Mouse (Mus musculus): Measurements from ENCODE around the gene Rpia. TPM values are rescaled to one million over a fixed set of nuclear protein-coding genes. Genes with fewer than 3 reads are reported as not detected.
A peak's percentile ranks its signal among the peaks of the same experiment; 100 is the strongest.
"Not testable (repeated sequence)": the region's sequence is repeated elsewhere in the genome, so short reads cannot be mapped to it uniquely, and the experiment has no call there.

The Rpia gene
- polyA plus RNA-seq (2016; fragmentation: Nextera tagmentation; extraction: Ambion mirVana) = 2.8 and 5.1 TPM in 2 replicates

- H3K27ac ChIP-seq = peak within 1 kb of the TSS; percentile 78
- H3K9me3 ChIP-seq = no peaks in the 10 kb centered on the region
- peaks cover 6% of the 10 kb centered on the region for H3K36me3 ChIP-seq (replicated peaks)
- 1% methylated on average over 62 of the region's 62 CpGs for WGBS
- peak; percentile 97 for ATAC-seq (ENCODE audit: low FRiP score)
- H3K4me3 ChIP-seq (replicated peaks) = peak within 1 kb of the TSS; percentile 78
- peak within 1 kb of the TSS; percentile 77 for H3K9ac ChIP-seq
- peaks cover 21% of the 10 kb centered on the region for H3K4me1 ChIP-seq
- peak within 1 kb of the TSS; percentile 76 for H3K4me2 ChIP-seq
- H3K27me3 ChIP-seq = no peaks in the 10 kb centered on the region
Observed at GRCm38 (mm10) chr6:70791824-70792535, at the start of gene Rpia. Gene Rpia, minus strand, starts transcription at chr6:70792232.

DNA sequence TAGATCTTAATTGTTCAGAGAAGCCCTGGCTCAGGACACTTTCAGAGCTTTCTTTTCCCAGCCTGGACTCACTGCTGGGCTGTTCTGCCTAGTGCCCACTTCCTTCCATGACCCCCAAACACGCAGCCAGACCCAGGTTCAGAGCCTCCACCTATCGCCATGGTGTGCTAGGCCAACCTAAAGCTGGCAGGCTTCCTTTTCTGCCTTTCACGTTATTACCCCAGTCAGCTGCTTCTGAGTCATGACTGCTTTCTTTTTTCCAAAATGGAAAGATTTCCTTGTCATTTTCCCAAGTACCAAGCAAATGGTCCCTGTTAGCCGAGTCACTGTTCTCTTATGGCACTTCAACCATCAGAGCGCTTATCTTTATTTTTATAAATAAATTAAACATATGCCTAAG is 48.2 kb upstream of the Rpia start:
- no peak for ATAC-seq (ENCODE audit: low FRiP score)
- Histone ChIP-seq H3K27ac (no peak overlapping the region), H3K9ac (no peak overlapping the region), H3K36me3 (replicated peaks) (no peaks in the 10 kb centered on the region), H3K4me2 (no peak overlapping the region), H3K4me1 (peaks cover 7% of the 10 kb centered on the region), H3K27me3 (no peaks in the 10 kb centered on the region), H3K9me3 (no peaks in the 10 kb centered on the region), H3K4me3 (replicated peaks) (no peak overlapping the region)
- 76% methylated on average over 5 of the region's 5 CpGs for WGBS

GRCm38 (mm10) chr6:70838532-70838931 is 46.5 kb upstream of the Rpia start:
- Histone ChIP-seq H3K9ac (no peak overlapping the region), H3K36me3 (replicated peaks) (no peaks in the 10 kb centered on the region), H3K4me3 (replicated peaks) (no peak overlapping the region), H3K9me3 (no peaks in the 10 kb centered on the region), H3K4me2 (no peak overlapping the region), H3K27me3 (no peaks in the 10 kb centered on the region), H3K27ac (no peak overlapping the region), H3K4me1 (peaks cover 4% of the 10 kb centered on the region; the same call in 1 of the 2 replicates)
- 52% methylated on average over 3 of the region's 3 CpGs for WGBS
- ATAC-seq (ENCODE audit: low FRiP score) = no peak

DNA sequence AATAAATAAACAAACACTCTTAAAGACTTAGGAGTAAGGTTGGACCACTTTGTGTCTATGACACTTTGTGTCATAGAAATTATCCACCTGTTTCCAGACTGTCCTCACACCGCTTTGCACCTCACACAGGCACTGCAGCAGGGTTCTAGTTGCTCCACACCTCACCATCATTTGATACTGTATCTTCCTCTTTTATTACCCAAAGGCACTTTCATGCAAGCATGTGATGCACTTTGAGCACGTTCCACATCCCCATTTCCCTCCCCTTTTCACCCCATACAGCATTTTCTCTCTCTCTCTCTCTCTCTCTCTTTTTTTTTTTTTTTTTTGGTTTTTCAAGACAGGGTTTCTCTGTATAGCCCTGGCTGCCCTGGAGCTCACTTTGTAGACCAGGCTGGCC is 45.3 kb upstream of the Rpia start:
- no peak for ATAC-seq (ENCODE audit: low FRiP score)
- no peaks in the 10 kb centered on the region for H3K27me3 ChIP-seq
- no peak overlapping the region for H3K27ac ChIP-seq
- WGBS = 85% methylated on average over 2 of the region's 2 CpGs
- H3K9me3 ChIP-seq = no peaks in the 10 kb centered on the region
- H3K36me3 ChIP-seq (replicated peaks) = no peaks in the 10 kb centered on the region
- H3K4me1 ChIP-seq = no peaks in the 10 kb centered on the region
- H3K4me3 ChIP-seq (replicated peaks) = no peak overlapping the region
- H3K4me2 ChIP-seq = no peak overlapping the region
- H3K9ac ChIP-seq = no peak overlapping the region

DNA sequence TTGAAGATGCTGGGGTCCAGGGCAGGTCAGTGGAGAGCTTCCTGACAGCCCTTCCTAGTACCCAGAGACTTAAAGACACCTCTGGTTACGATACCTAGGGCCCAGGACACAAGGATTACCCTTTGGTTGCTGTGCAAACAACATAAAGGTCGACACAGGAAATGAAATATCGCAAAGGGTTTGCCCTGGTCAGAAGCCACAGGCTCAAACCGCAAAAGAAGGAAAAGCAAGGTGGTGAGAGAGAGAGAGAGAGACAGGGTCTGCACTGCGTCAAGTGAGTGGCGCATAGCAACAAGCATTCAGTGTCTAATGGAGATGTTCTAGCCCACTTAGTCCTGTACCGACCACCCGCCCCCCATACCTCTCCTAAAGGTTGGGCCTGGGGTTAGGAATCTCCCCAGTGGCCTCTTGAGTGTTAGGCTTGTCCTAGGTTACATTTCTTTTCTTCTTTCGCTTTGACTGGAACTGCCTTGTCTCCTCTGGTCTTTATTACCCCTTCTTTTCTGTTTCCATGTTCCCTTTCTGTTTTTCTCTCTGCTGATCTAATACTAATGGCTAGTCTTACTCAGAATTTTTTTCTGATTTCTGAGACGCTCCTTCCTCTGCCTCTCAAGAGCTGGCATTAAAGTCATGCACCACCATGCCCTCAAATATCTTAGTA is 39.3 kb upstream of the Rpia start:
- no peak for ATAC-seq (ENCODE audit: low FRiP score)
- no peaks in the 10 kb centered on the region for H3K27me3 ChIP-seq
- no peak overlapping the region for H3K27ac ChIP-seq
- WGBS = 84% methylated on average over 10 of the region's 10 CpGs
- H3K4me1 ChIP-seq = no peaks in the 10 kb centered on the region
- no peaks in the 10 kb centered on the region for H3K9me3 ChIP-seq
- H3K4me2 ChIP-seq = no peak overlapping the region
- no peak overlapping the region for H3K9ac ChIP-seq
- no peak overlapping the region for H3K4me3 ChIP-seq (replicated peaks)
- H3K36me3 ChIP-seq (replicated peaks) = no peaks in the 10 kb centered on the region

DNA sequence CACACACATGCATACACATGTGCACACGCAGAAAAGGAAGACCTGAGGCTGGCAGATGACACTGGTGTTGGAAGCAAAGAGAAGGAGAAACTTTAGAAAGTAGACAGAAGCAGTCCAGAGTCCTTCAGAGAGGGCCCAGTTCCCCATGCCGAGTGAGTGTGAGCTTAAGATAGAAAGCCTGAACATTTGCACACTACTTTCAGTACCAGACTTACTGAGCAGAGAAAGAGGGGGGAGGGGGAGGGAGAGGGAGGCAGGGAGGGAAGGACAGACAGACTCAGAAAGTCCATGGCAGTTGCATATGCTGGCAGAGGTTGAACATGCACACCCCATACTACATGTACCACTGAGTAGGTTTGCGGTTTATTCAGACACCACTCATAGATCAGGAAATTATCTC is 38.5 kb upstream of the Rpia start:
- 87% methylated on average over 3 of the region's 3 CpGs for WGBS
- Histone ChIP-seq H3K9ac (no peak overlapping the region), H3K9me3 (no peaks in the 10 kb centered on the region), H3K4me2 (no peak overlapping the region), H3K4me3 (replicated peaks) (no peak overlapping the region), H3K27ac (no peak overlapping the region), H3K27me3 (no peaks in the 10 kb centered on the region), H3K36me3 (replicated peaks) (no peaks in the 10 kb centered on the region), H3K4me1 (no peaks in the 10 kb centered on the region)
- no peak for ATAC-seq (ENCODE audit: low FRiP score)

GRCm38 (mm10) chr6:70829451-70829850 is 37.4 kb upstream of the Rpia start:
- 68% methylated on average over 2 of the region's 2 CpGs for WGBS
- H3K27me3 ChIP-seq = no peaks in the 10 kb centered on the region
- 0 out of 2 replicates have a peak, but pooled peaks cover 5% of the 10 kb centered on the region for H3K4me1 ChIP-seq
- H3K27ac ChIP-seq = no peak overlapping the region
- no peak for ATAC-seq (ENCODE audit: low FRiP score)
- H3K36me3 ChIP-seq (replicated peaks) = no peaks in the 10 kb centered on the region
- H3K4me2 ChIP-seq = no peak overlapping the region
- no peaks in the 10 kb centered on the region for H3K9me3 ChIP-seq
- no peak overlapping the region for H3K4me3 ChIP-seq (replicated peaks)
- H3K9ac ChIP-seq = no peak overlapping the region

GRCm38 (mm10) chr6:70824987-70825337 is 32.9 kb upstream of the Rpia start:
- peak overlapping the region; percentile 43 for H3K4me3 ChIP-seq (replicated peaks)
- H3K9me3 ChIP-seq = no peaks in the 10 kb centered on the region
- H3K4me1 ChIP-seq = 0 out of 2 replicates have a peak, but pooled peaks cover 5% of the 10 kb centered on the region
- 47% methylated on average over 4 of the region's 4 CpGs for WGBS
- 0 out of 2 replicates have a peak overlapping the region, but pooled peaks have one; percentile 47 for H3K9ac ChIP-seq
- no peak for ATAC-seq (ENCODE audit: low FRiP score)
- no peaks in the 10 kb centered on the region for H3K36me3 ChIP-seq (replicated peaks)
- no peaks in the 10 kb centered on the region for H3K27me3 ChIP-seq
- no peak overlapping the region for H3K27ac ChIP-seq
- peak overlapping the region; percentile 73 for H3K4me2 ChIP-seq

- ATAC-seq (ENCODE audit: low FRiP score) = peak; percentile 96
- Histone ChIP-seq H3K27ac (0 out of 2 replicates have a peak overlapping the region, but pooled peaks have one; percentile 14), H3K27me3 (no peaks in the 10 kb centered on the region), H3K9ac (peak overlapping the region; percentile 47), H3K9me3 (no peaks in the 10 kb centered on the region), H3K4me2 (peak overlapping the region; percentile 73), H3K4me3 (replicated peaks) (peak overlapping the region; percentile 43), H3K36me3 (replicated peaks) (no peaks in the 10 kb centered on the region), H3K4me1 (0 out of 2 replicates have a peak, but pooled peaks cover 5% of the 10 kb centered on the region)
- WGBS = 11% methylated on average over 23 of the region's 23 CpGs
Observed at GRCm38 (mm10) chr6:70824085-70824986, 32.3 kb upstream of the Rpia start.

DNA sequence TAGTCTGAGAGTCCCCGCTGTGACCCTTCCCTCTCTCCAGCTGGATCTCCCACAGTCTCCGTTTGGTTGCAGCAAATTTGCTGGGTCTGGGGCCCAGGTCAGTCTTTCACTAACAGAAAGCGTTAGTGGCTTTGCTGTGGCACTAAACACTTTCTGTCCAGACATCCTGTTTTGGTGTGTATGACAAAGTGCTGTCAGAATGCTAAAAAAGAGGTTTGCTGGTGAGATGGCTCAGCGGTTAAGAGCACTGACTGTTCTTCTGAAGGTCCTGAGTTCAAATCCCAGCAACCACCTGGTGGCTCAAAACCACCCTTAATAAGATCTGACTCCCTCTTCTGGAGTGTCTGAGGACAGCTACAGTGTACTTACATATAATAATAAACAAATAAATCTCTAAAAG is 31.2 kb upstream of the Rpia start:
- not testable (repeated sequence) for H3K4me1 ChIP-seq; H3K36me3 ChIP-seq (replicated peaks); H3K9me3 ChIP-seq; H3K9ac ChIP-seq; H3K4me3 ChIP-seq (replicated peaks); H3K27ac ChIP-seq; H3K27me3 ChIP-seq; H3K4me2 ChIP-seq; ATAC-seq (ENCODE audit: low FRiP score)
- 68% methylated on average over 4 of the region's 4 CpGs for WGBS

DNA sequence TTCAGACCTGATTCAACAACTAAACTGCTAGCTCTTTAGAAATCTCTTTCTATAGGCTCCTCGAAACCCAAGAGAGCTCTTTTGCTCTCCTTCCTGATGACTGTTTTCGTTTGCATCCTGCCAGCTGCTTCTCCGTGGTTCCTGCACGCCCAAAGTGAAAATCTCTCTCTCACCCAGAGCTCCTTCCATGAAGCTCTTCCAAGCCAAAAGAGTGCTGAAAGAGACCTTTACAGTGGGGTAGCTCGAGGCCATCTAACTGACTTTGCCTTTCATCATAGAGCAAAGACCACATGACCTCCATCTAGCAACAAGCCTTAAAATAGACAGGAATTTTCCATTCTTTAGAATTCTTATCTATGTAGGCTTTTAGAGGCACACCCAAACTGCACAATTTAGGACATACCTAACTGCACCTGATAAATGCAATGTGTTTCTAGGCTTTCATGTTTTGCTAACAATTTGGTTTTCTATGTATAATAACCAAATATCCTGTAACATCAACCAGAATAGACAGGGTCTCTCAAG is 30.4 kb upstream of the Rpia start:
- no peak overlapping the region for H3K4me3 ChIP-seq (replicated peaks)
- 78% methylated on average over 5 of the region's 5 CpGs for WGBS
- H3K4me2 ChIP-seq = no peak overlapping the region
- 0 out of 2 replicates have a peak, but pooled peaks cover 5% of the 10 kb centered on the region for H3K4me1 ChIP-seq
- H3K27me3 ChIP-seq = no peaks in the 10 kb centered on the region
- H3K27ac ChIP-seq = no peak overlapping the region
- no peak overlapping the region for H3K9ac ChIP-seq
- no peaks in the 10 kb centered on the region for H3K36me3 ChIP-seq (replicated peaks)
- no peak for ATAC-seq (ENCODE audit: low FRiP score)
- no peaks in the 10 kb centered on the region for H3K9me3 ChIP-seq

DNA sequence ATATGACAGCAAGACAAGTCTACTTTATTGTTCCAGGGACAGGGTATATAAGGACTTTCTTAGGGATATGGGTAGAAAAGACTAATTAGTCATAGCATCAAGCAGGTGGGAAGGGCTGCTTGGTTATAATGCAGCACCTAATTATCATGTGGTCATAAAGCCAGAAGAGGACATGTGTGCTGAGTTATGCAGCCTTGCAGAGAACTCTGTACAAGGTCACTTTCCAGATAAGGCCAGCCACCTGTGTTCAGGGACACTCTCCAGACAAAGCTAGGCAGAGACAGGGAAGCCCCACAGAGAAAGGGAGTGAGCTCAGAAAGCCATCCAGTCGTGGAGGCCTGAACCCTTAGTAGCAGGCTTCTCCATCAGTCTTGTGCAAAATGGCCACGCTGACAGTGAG is 29.5 kb upstream of the Rpia start:
- no peaks in the 10 kb centered on the region for H3K36me3 ChIP-seq (replicated peaks)
- H3K27ac ChIP-seq = no peak overlapping the region
- H3K9ac ChIP-seq = no peak overlapping the region
- H3K4me2 ChIP-seq = no peak overlapping the region
- no peaks in the 10 kb centered on the region for H3K27me3 ChIP-seq
- WGBS = 66% methylated on average over 2 of the region's 2 CpGs
- 0 out of 2 replicates have a peak, but pooled peaks cover 5% of the 10 kb centered on the region for H3K4me1 ChIP-seq
- ATAC-seq (ENCODE audit: low FRiP score) = no peak
- H3K4me3 ChIP-seq (replicated peaks) = no peak overlapping the region
- H3K9me3 ChIP-seq = no peaks in the 10 kb centered on the region

Measured in forebrain, embryonic 12.5 days (tissue).